Mouse (Mus musculus) megakaryocyte, embryonic 14.5 days (primary cell): ENCODE results near the gene Rnf39. TPM values are rescaled to one million over a fixed set of nuclear protein-coding genes. Genes with fewer than 3 reads are reported as not detected.

Experiments used
- H3K27me3 ChIP-seq: replicated peaks from 2 replicates; pipeline ENCODE3; 2012; ENCODE audit warnings: inconsistent platforms
- H3K36me3 ChIP-seq: replicated peaks from 2 replicates; pipeline ENCODE3; 2012; ENCODE audit warnings: low read length, inconsistent platforms, mixed read lengths
- H3K4me1 ChIP-seq: 2 replicates; pipeline ENCODE4 v1.6.1; 2012; ENCODE audit warnings: inconsistent platforms
- H3K4me3 ChIP-seq: replicated peaks from 2 replicates; pipeline ENCODE3; 2012; ENCODE audit warnings: moderate library complexity, mild to moderate bottlenecking, inconsistent platforms
- H3K9me3 ChIP-seq: 2 replicates; pipeline ENCODE4 v1.6.1; 2012; ENCODE audit warnings: inconsistent platforms
- FLI1 ChIP-seq: IDR thresholded peaks from 2 replicates; pipeline ENCODE4 v1.6.1; 2012; ENCODE audit warnings: low read length, inconsistent platforms, mixed read lengths
- GATA1 ChIP-seq: IDR thresholded peaks from 3 replicates; pipeline ENCODE4 v1.6.1; 2012; ENCODE audit warnings: mixed read lengths, low read length, inconsistent platforms, borderline replicate concordance
- polyA plus RNA-seq: library from polyadenylated mRNA; stranded (reverse); fragments of >175 nt; gene quantifications from 2 replicates; pipeline ENCODE4 v1.2.3, GENCODE M21; 2012; ENCODE audit warnings: low replicate concordance; ENCODE audit not compliant: insufficient read depth

The Rnf39 gene
- polyA plus RNA-seq, 1 experiment = not detected

DNA sequence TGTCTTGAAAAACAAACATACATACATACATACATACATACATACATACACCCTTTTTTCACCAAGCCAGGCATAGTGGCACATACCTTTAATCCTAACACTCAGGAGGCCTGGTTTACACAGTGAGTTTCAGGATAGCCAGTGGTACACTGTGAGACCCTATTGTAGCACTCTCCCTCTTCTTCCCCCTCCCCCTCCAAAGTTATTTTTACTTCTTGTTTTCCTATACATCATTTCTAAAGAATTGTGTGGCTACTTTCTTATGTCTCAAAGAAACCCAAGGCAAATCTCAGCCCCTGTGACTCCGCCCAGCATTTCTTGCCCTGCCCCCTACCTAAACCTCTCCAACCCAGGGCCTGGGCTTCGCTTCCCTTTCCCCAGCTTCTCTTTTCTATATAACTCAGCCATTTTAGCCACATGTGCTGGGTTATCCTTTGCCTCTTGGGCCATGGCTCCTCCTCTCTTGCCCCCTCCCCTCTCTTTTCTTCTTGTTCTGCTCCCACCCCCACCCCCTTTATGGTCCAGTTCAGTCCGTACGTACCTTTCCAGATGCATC, 51.1 kb downstream of the Rnf39 start:
- no peaks in the 10 kb centered on the region for H3K9me3 ChIP-seq
- TF ChIP-seq GATA1 (no peak), FLI1 (no peak)
- no peaks in the 10 kb centered on the region for H3K36me3 ChIP-seq
- H3K27me3 ChIP-seq = peaks cover 4% of the 10 kb centered on the region
- H3K4me1 ChIP-seq = peaks cover 43% of the 10 kb centered on the region
- no peak overlapping the region for H3K4me3 ChIP-seq

DNA sequence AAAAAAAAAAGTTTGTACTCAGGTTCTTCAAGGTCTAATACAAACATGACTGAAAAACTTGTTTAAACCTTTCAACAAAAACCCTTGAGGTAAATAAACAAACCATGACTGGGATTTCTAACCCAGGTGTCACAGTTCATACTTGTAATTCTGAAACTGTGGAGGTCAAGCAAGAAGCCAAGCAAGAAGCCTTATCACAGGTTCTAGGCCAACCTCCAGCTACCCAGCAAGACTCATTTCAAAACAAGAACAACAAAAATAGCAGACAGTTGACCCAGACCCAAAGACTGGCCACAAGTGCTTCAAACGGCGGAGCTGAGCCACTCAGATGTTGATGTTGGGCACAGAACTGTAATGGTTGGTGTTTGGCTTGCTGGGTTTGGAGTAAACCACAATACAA, 51.8 kb downstream of the Rnf39 start:
- Histone ChIP-seq H3K27me3 (no peaks in the 10 kb centered on the region), H3K36me3 (no peaks in the 10 kb centered on the region), H3K4me3 (no peak overlapping the region), H3K4me1 (peaks cover 42% of the 10 kb centered on the region), H3K9me3 (no peaks in the 10 kb centered on the region)
- TF ChIP-seq FLI1 = no peak
- TF ChIP-seq GATA1 = no peak

DNA sequence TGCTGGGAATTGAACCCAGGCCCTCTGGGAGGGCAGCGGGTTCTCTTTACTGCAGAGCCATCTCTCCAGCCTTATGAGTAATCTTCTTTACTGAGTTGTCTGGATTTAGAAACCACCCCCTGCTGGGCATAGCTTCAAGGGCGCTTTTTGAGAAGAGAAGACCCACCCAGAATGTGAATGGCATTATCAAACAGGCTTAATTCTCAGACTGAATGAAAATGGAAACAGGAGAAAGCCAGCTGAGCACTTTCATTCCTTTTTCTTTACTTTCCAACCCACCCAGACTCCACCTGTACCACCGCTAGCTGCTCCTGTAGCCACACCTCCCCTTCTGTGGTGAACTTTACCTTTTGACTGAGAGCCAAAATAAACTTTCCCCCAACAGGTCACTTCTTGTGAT, 52.7 kb downstream of the Rnf39 start:
- H3K27me3 ChIP-seq = no peaks in the 10 kb centered on the region
- H3K4me3 ChIP-seq = no peak overlapping the region
- H3K4me1 ChIP-seq = peaks cover 52% of the 10 kb centered on the region
- no peaks in the 10 kb centered on the region for H3K9me3 ChIP-seq
- TF ChIP-seq GATA1 (no peak), FLI1 (no peak)
- H3K36me3 ChIP-seq = no peaks in the 10 kb centered on the region

DNA sequence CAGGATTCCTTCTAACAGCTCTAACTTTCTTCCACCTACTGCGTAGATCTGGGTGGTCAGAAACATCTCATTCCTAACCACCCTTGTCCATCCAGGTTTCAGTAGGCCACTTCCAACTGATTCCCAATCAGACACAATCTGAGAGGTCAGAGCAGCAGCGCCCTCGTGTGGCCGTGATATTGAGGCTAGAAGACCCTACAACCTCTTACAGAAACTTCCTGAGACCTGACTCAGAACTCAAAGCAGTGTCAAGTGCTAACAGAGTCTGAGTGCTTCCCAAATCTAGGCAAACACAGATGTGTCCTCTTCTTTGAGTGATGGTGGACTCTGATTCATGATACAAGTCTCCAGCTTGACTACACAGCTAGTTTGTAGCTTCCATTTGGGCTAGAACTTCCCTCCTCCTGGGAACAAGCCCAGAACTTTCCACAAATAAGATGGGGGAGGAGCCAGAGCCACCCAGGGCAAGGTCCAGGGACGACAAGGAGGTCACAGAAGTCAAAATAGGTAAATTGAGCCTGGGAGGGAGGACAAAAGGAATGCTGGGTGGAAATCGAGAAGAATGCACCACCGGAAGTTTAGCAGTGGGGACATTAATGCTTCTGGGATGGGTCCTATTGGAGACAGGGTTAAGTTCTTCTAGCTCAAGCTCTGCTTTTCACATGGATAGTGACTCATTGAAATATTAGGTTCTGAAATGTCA, 54.5 kb downstream of the Rnf39 start:
- Histone ChIP-seq H3K36me3 (no peaks in the 10 kb centered on the region), H3K4me3 (no peak overlapping the region), H3K9me3 (no peaks in the 10 kb centered on the region), H3K4me1 (peaks cover 44% of the 10 kb centered on the region), H3K27me3 (no peaks in the 10 kb centered on the region)
- TF ChIP-seq GATA1 = no peak
- TF ChIP-seq FLI1 = no peak

Other genes with a start within 250 kb of the Rnf39 start
- gene H2-M10.5, start 170.0 kb upstream of the Rnf39 start, polyA plus RNA-seq = not detected in 2 replicates
- gene H2-M10.6, start 130.7 kb upstream of the Rnf39 start, polyA plus RNA-seq = not detected in 2 replicates
- gene Trim26, start 105.8 kb upstream of the Rnf39 start, polyA plus RNA-seq = 2.1 and 17.7 TPM in 2 replicates
- not detected in 2 replicates for gene Trim15, start 75.7 kb upstream of the Rnf39 start, polyA plus RNA-seq
- gene Trim10, start 73.3 kb upstream of the Rnf39 start, polyA plus RNA-seq = 0.27 TPM in 1 of 2 replicates, not detected in the other
- not detected in 2 replicates for gene Trim40, start 52.8 kb upstream of the Rnf39 start, polyA plus RNA-seq
- gene Trim31, start 44.8 kb upstream of the Rnf39 start, polyA plus RNA-seq = not detected in 2 replicates
- gene Ppp1r11, start 8.8 kb downstream of the Rnf39 start, polyA plus RNA-seq = 504 and 1,093 TPM in 2 replicates
- gene Znrd1, start 15.6 kb downstream of the Rnf39 start, polyA plus RNA-seq = 2.1 and 2.6 TPM in 2 replicates
- gene Znrd1as, start 15.7 kb downstream of the Rnf39 start, polyA plus RNA-seq = 0.85 TPM in 1 of 2 replicates, not detected in the other
- not detected in 2 replicates for gene 2410137M14Rik, start 38.3 kb downstream of the Rnf39 start, polyA plus RNA-seq
- gene H2-M5, start 46.6 kb downstream of the Rnf39 start, polyA plus RNA-seq = not detected in 2 replicates
- gene Zfp57, start 58.2 kb downstream of the Rnf39 start, polyA plus RNA-seq = 3.5 TPM in 1 of 2 replicates, not detected in the other
- not detected in 2 replicates for gene Mog, start 80.5 kb downstream of the Rnf39 start, polyA plus RNA-seq
- 1.6 and 1.7 TPM in 2 replicates for gene Gabbr1, start 103.0 kb downstream of the Rnf39 start, polyA plus RNA-seq
- gene Olfr90, start 145.6 kb downstream of the Rnf39 start, polyA plus RNA-seq = not detected in 2 replicates
- gene Olfr91, start 155.4 kb downstream of the Rnf39 start, polyA plus RNA-seq = not detected in 2 replicates
- not detected in 2 replicates for gene Olfr92, start 177.2 kb downstream of the Rnf39 start, polyA plus RNA-seq
- gene Olfr93, start 218.6 kb downstream of the Rnf39 start, polyA plus RNA-seq = not detected in 2 replicates